Mouse (Mus musculus) small intestine, adult 2 months (tissue): Measurements from ENCODE around the gene Plekhg3.

Experiments used
- CTCF ChIP-seq: fragments of 200-500 bp; IDR thresholded peaks from 2 replicates; pipeline ENCODE4 v1.5.1; 2012; ENCODE audit warnings: low read depth, mild to moderate bottlenecking, control low read depth, inconsistent platforms, low read length, moderate library complexity, mixed read lengths; ENCODE audit not compliant: insufficient replicate concordance, insufficient read length; ENCODE audit errors: extremely low read depth
- POLR2A ChIP-seq: fragments of 200-500 bp; IDR thresholded peaks from 2 replicates; pipeline ENCODE4 v1.6.1; 2012; ENCODE audit warnings: low read depth, mild to moderate bottlenecking, control low read depth, inconsistent platforms, low read length, moderate library complexity

DNA sequence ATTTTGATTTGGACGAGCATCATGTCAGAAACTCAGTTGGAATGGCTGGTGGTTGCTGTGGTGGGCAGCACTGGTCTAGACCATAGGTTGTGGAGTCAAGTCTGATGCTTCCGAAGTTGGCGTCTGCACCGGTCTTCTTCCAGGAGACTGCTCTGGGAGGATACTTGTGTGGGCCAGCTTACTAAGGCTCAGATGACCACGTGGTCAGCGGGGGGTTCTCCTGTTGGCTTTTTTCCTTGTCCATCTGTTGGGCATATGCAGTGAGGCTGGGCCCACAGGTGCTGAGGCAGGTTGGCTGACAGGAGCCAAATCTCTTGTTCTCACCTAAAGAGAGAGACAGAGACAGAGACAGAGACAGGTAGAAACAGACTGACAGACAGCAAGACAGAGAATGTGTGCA, 44.1 kb downstream of the Plekhg3 start:
- TF ChIP-seq CTCF (no peak), POLR2A (no peak)
